Mouse (Mus musculus) liver, embryonic 13.5 days (tissue): ENCODE measurements around the gene Srpk3. TPM values are rescaled to one million over a fixed set of nuclear protein-coding genes. Genes with fewer than 3 reads are reported as not detected.

Experiments
- ATAC-seq: fragments of 200-750 bp; cut with Nextera tagmentation; 2 replicates; pipeline ENCODE4 v1.8.0; 2017; ENCODE audit warnings: low read depth, mild to moderate bottlenecking, moderate number of reproducible peaks, moderate library complexity
- DNase-seq: peaks from one replicate; pipeline ENCODE4 v3.0.0; 2022
- H3K27ac ChIP-seq: fragments of 300-500 bp; sonication (generic); 2 replicates; pipeline ENCODE4 v1.5.1; 2015; ENCODE audit warnings: moderate library complexity, mild to moderate bottlenecking, inconsistent platforms
- H3K27me3 ChIP-seq: fragments of 300-500 bp; sonication (generic); 2 replicates; pipeline ENCODE4 v1.6.1; 2015; ENCODE audit warnings: mild to moderate bottlenecking, inconsistent platforms
- H3K36me3 ChIP-seq: fragments of 300-500 bp; sonication (generic); 2 replicates; pipeline ENCODE4 v1.6.1; 2015; ENCODE audit warnings: mild to moderate bottlenecking, inconsistent platforms
- H3K4me1 ChIP-seq: fragments of 300-500 bp; sonication (generic); replicated peaks from 2 replicates; pipeline ENCODE4 v1.6.1; 2015; ENCODE audit warnings: inconsistent platforms
- H3K4me2 ChIP-seq: fragments of 300-500 bp; sonication (generic); 2 replicates; pipeline ENCODE4 v1.6.1; 2015; ENCODE audit warnings: inconsistent platforms, mild to moderate bottlenecking, moderate library complexity
- H3K4me3 ChIP-seq: fragments of 300-500 bp; sonication (generic); replicated peaks from 2 replicates; pipeline ENCODE4 v1.5.1; 2015; ENCODE audit warnings: mild to moderate bottlenecking, inconsistent platforms
- H3K9ac ChIP-seq: fragments of 300-500 bp; sonication (generic); 2 replicates; pipeline ENCODE4 v1.6.1; 2015; ENCODE audit warnings: mild to moderate bottlenecking, inconsistent platforms
- H3K9me3 ChIP-seq: fragments of 300-500 bp; sonication (generic); replicated peaks from 2 replicates; pipeline ENCODE4 v1.6.1; 2016; ENCODE audit warnings: inconsistent platforms
- WGBS: fragments of 180-500 bp; shearing (Covaris S2); methylation state at CpG from one replicate; pipeline ENCODE4 v1.1.7; 2015; ENCODE audit not compliant: insufficient replicate concordance; 5-methylcytosine and 5-hydroxymethylcytosine counted together
- polyA plus RNA-seq: library from polyadenylated mRNA; unstranded; fragments of >200 nt; fragmentation: Nextera tagmentation; extraction: Ambion mirVana; gene quantifications from 2 replicates; pipeline ENCODE4 v1.2.1, GENCODE M21; 2015

Gene Srpk3
- polyA plus RNA-seq, 1 experiment from 2014 or later, result 0.71 TPM

GRCm38 (mm10) chrX:73815072-73815471 lies 40.9 kb downstream of the Srpk3 start:
- Histone ChIP-seq H3K4me1 (no peaks in the 10 kb centered on the region; the same call in 1 of the 2 replicates), H3K9ac (no peak overlapping the region), H3K4me3 (no peak overlapping the region), H3K36me3 (no peaks in the 10 kb centered on the region), H3K27me3 (peaks cover 6% of the 10 kb centered on the region; the same call in 1 of the 2 replicates), H3K9me3 (no peaks in the 10 kb centered on the region), H3K27ac (no peak overlapping the region), H3K4me2 (peak overlapping the region; percentile 32; the same call in 1 of the 2 replicates)
- 14% methylated on average over 14 of the region's 14 CpGs for WGBS
- DNase-seq, result no peak
- no peak for ATAC-seq

- H3K4me2 ChIP-seq, result no peak overlapping the region
- no peak overlapping the region for H3K4me3 ChIP-seq
- DNase-seq, result no peak
- no peaks in the 10 kb centered on the region; the same call in 1 of the 2 replicates for H3K4me1 ChIP-seq
- H3K9me3 ChIP-seq, result no peaks in the 10 kb centered on the region
- no peak for ATAC-seq
- H3K27ac ChIP-seq, result no peak overlapping the region
- H3K9ac ChIP-seq, result no peak overlapping the region
- peaks cover 7% of the 10 kb centered on the region; the same call in 1 of the 2 replicates for H3K27me3 ChIP-seq
- 6% methylated on average over 3 of the region's 3 CpGs for WGBS
- H3K36me3 ChIP-seq, result no peaks in the 10 kb centered on the region
Observed at GRCm38 (mm10) chrX:73816596-73817314, 42.5 kb downstream of the Srpk3 start.

GRCm38 (mm10) chrX:73823747-73824146 lies 49.5 kb downstream of the Srpk3 start:
- Histone ChIP-seq H3K4me1 (peaks cover 7% of the 10 kb centered on the region), H3K4me3 (peak overlapping the region; percentile 51; the same call in 1 of the 2 replicates), H3K4me2 (peak overlapping the region; percentile 66), H3K9me3 (no peaks in the 10 kb centered on the region), H3K27ac (no peak overlapping the region), H3K36me3 (no peaks in the 10 kb centered on the region), H3K9ac (no peak overlapping the region), H3K27me3 (peaks cover 42% of the 10 kb centered on the region)
- WGBS, result 23% methylated on average over 17 of the region's 17 CpGs
- no peak for ATAC-seq
- no peak for DNase-seq

GRCm38 (mm10) chrX:73824185-73825151 lies 50.3 kb downstream of the Srpk3 start, which contains the start of gene Pdzd4:
Pdzd4 (minus strand) TSS chrX:73824969.
- H3K27ac ChIP-seq, result no peak within 1 kb of the TSS
- no peak for DNase-seq

More at GRCm38 (mm10) chrX:73824185-73825151, 50.3 kb downstream of the Srpk3 start, which contains the start of gene Pdzd4:
- peaks cover 7% of the 10 kb centered on the region for H3K4me1 ChIP-seq
- H3K36me3 ChIP-seq, result no peaks in the 10 kb centered on the region
- WGBS, result 7% methylated on average over 45 of the region's 84 CpGs
- no peak for ATAC-seq
- peak within 1 kb of the TSS; percentile 51 for H3K4me3 ChIP-seq
- H3K9ac ChIP-seq, result 0 out of 2 replicates have a peak within 1 kb of the TSS, but pooled peaks have one; percentile 9
- peaks cover 42% of the 10 kb centered on the region for H3K27me3 ChIP-seq
- H3K4me2 ChIP-seq, result peak within 1 kb of the TSS; percentile 66
- H3K9me3 ChIP-seq, result no peaks in the 10 kb centered on the region

Other genes starting within 250 kb of the Srpk3 start
- 36.2 and 36.4 TPM in 2 replicates for gene Dusp9, start 135.0 kb upstream of the Srpk3 start, polyA plus RNA-seq
- gene Pnck, start 114.3 kb upstream of the Srpk3 start, polyA plus RNA-seq, result 1.1 and 1.2 TPM in 2 replicates
- 0.38 and 0.41 TPM in 2 replicates for gene Slc6a8, start 101.3 kb upstream of the Srpk3 start, polyA plus RNA-seq
- 171 and 180 TPM in 2 replicates for gene Bcap31, start 58.2 kb upstream of the Srpk3 start, polyA plus RNA-seq
- gene Abcd1, start 57.8 kb upstream of the Srpk3 start, polyA plus RNA-seq, result 7.2 and 7.5 TPM in 2 replicates
- gene Plxnb3, start 17.3 kb upstream of the Srpk3 start, polyA plus RNA-seq, result 0.12 and 0.16 TPM in 2 replicates
- 130 and 131 TPM in 2 replicates for gene Idh3g, start 12.5 kb downstream of the Srpk3 start, polyA plus RNA-seq
- 144 and 157 TPM in 2 replicates for gene Ssr4, start 12.6 kb downstream of the Srpk3 start, polyA plus RNA-seq
- 0.06 and 0.07 TPM in 2 replicates for gene Pdzd4, start 50.6 kb downstream of the Srpk3 start, polyA plus RNA-seq
- 0.06 and 0.10 TPM in 2 replicates for gene Avpr2, start 117.7 kb downstream of the Srpk3 start, polyA plus RNA-seq
- 0.16 and 0.19 TPM in 2 replicates for gene L1cam, start 121.7 kb downstream of the Srpk3 start, polyA plus RNA-seq
- 4.7 and 4.8 TPM in 2 replicates for gene Arhgap4, start 147.5 kb downstream of the Srpk3 start, polyA plus RNA-seq
- 129 and 131 TPM in 2 replicates for gene Naa10, start 147.5 kb downstream of the Srpk3 start, polyA plus RNA-seq
- 17.5 TPM in 2 replicates for gene Renbp, start 156.4 kb downstream of the Srpk3 start, polyA plus RNA-seq
- 34.9 and 38.5 TPM in 2 replicates for gene Hcfc1, start 192.0 kb downstream of the Srpk3 start, polyA plus RNA-seq
- gene Irak1, start 249.5 kb downstream of the Srpk3 start, polyA plus RNA-seq, result 25.0 and 27.7 TPM in 2 replicates